Mouse (Mus musculus): ENCODE data around the gene Cops7a.

- TF ChIP-seq POLR2A (IDR thresholded peaks at IDR 0.05; ENCODE audit: insufficient read depth, low read depth, low read length): no peak
- no peak for TF ChIP-seq CTCF (IDR thresholded peaks at IDR 0.05; ENCODE audit: insufficient read depth, low read depth, low read length)
Observed at GRCm38 (mm10) chr6:124913721-124914285, 51.5 kb downstream of the Cops7a start.

Measured in olfactory bulb, adult 2 months (tissue).